Mouse (Mus musculus) stomach, embryonic 15.5 days (tissue): Measurements from ENCODE around the gene Lrrc66. TPM values are rescaled to one million over a fixed set of nuclear protein-coding genes. Genes with fewer than 3 reads are reported as not detected.

Experiments used
- ATAC-seq: fragments of 200-750 bp; cut with Nextera tagmentation; 2 replicates; pipeline ENCODE4 v1.8.0; 2017; ENCODE audit warnings: low read depth, moderate number of reproducible peaks, moderate TSS enrichment; ENCODE audit not compliant: insufficient read depth, low FRiP score
- H3K27ac ChIP-seq: fragments of 300-500 bp; sonication (generic); 2 replicates; pipeline ENCODE4 v1.5.1; 2015; ENCODE audit warnings: mild to moderate bottlenecking, inconsistent platforms
- H3K27me3 ChIP-seq: fragments of 300-500 bp; sonication (generic); replicated peaks from 2 replicates; pipeline ENCODE4 v1.6.1; 2015; ENCODE audit warnings: inconsistent platforms
- H3K36me3 ChIP-seq: fragments of 300-500 bp; sonication (generic); 2 replicates; pipeline ENCODE4 v1.6.1; 2015; ENCODE audit warnings: inconsistent platforms
- H3K4me1 ChIP-seq: fragments of 300-500 bp; sonication (generic); 2 replicates; pipeline ENCODE4 v1.6.1; 2015; ENCODE audit warnings: inconsistent platforms
- H3K4me2 ChIP-seq: fragments of 300-500 bp; sonication (generic); 2 replicates; pipeline ENCODE4 v1.6.1; 2015; ENCODE audit warnings: mild to moderate bottlenecking, inconsistent platforms
- H3K4me3 ChIP-seq: fragments of 300-500 bp; sonication (generic); replicated peaks from 2 replicates; pipeline ENCODE4 v1.5.1; 2015; ENCODE audit warnings: inconsistent platforms
- H3K9ac ChIP-seq: fragments of 300-500 bp; sonication (generic); 2 replicates; pipeline ENCODE4 v1.6.1; 2015; ENCODE audit warnings: inconsistent platforms
- H3K9me3 ChIP-seq: fragments of 300-500 bp; sonication (generic); 2 replicates; pipeline ENCODE4 v1.6.1; 2016; ENCODE audit warnings: inconsistent platforms
- WGBS: fragments of 180-500 bp; shearing (Covaris S2); methylation state at CpG from one replicate; pipeline ENCODE4 v1.1.7; 2015; 5-methylcytosine and 5-hydroxymethylcytosine counted together
- polyA plus RNA-seq: library from polyadenylated mRNA; unstranded; fragments of >200 nt; fragmentation: Nextera tagmentation; extraction: Ambion mirVana; gene quantifications from 2 replicates; pipeline ENCODE4 v1.2.1, GENCODE M21; 2015

The Lrrc66 gene
- polyA plus RNA-seq, result 1.8 and 1.9 TPM in 2 replicates

DNA sequence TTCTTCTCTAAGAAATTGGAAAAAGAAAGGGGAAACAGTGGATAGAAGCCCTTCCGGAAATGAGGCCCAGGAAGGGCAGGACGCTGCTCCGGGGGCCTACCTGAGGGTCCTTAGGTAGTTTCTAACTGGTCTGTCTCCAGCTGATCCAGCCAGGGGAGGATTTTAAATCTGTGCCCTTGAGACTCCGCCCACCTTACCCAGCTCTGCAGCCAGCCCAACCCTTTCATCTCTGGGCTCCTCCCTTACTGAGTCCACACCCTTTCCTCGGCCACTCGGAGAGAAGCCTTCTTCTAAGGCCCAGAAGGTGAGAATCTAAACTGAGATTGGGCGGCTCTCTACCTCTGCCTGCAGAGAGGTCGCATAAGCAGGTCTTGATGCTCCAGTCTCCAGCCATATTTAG, at the start of gene Lrrc66:
Lrrc66 (minus strand) TSS at position 236 of the 400 bp plus-strand sequence.
- Histone ChIP-seq H3K27ac (no peak within 1 kb of the TSS), H3K4me1 (no peaks in the 10 kb centered on the region), H3K36me3 (no peaks in the 10 kb centered on the region), H3K9ac (no peak within 1 kb of the TSS), H3K4me3 (no peak within 1 kb of the TSS), H3K27me3 (no peaks in the 10 kb centered on the region), H3K9me3 (no peaks in the 10 kb centered on the region), H3K4me2 (no peak within 1 kb of the TSS)
- 77% methylated on average over 8 of the region's 8 CpGs for WGBS
- ATAC-seq, result no peak

DNA sequence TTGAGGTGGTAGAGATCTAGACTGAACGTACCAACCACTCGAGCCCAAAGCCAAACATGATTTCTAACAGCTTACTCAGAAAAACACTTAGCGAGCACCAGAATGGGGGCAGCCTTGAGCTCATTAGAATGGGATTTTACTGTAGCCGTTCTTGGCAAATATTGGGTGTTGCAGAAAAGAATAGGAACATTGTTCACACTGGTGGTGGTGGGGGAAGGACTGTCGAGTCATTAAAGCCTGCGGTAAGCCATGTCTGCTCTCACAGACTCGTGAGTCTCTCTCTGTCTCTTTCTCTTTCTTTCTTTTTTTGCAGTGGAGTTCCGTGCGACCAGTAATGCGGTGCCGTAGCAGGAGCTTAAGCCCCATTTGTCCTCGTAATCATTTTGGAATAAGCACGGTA, 44.3 kb upstream of the Lrrc66 start:
- H3K36me3 ChIP-seq, result no peaks in the 10 kb centered on the region
- no peaks in the 10 kb centered on the region for H3K27me3 ChIP-seq
- ATAC-seq, result no peak
- no peak overlapping the region for H3K9ac ChIP-seq
- no peaks in the 10 kb centered on the region for H3K9me3 ChIP-seq
- H3K27ac ChIP-seq, result no peak overlapping the region
- H3K4me1 ChIP-seq, result no peaks in the 10 kb centered on the region
- H3K4me2 ChIP-seq, result peak overlapping the region; percentile 25; the same call in 1 of the 2 replicates
- H3K4me3 ChIP-seq, result no peak overlapping the region; the same call in 1 of the 2 replicates
- WGBS, result 76% methylated on average over 13 of the region's 13 CpGs

DNA sequence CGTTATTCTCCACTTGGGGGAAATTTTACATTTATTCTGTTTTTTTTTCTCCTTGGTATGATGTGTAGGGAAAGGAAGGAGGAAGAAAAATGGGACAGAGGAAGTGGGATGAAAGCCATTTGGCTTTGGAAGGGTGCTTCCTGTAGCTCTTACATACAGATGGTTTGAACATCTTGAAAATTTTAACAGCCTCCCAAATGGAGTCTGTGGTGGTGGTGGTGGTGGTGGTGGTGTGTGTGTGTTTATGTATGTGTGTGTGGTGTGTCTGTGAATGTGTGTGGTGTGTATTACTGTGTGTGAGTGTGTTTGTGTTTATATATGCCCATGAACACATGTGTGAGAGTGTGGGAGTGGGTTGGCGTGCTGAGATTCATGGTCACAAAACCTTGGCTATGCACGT, 43.3 kb upstream of the Lrrc66 start:
- no peaks in the 10 kb centered on the region for H3K9me3 ChIP-seq
- no peaks in the 10 kb centered on the region for H3K4me1 ChIP-seq
- H3K36me3 ChIP-seq, result no peaks in the 10 kb centered on the region
- no peaks in the 10 kb centered on the region for H3K27me3 ChIP-seq
- no peak overlapping the region for H3K9ac ChIP-seq
- 76% methylated on average over 3 of the region's 3 CpGs for WGBS
- no peak overlapping the region for H3K4me2 ChIP-seq
- no peak overlapping the region for H3K27ac ChIP-seq
- no peak for ATAC-seq
- H3K4me3 ChIP-seq, result no peak overlapping the region

DNA sequence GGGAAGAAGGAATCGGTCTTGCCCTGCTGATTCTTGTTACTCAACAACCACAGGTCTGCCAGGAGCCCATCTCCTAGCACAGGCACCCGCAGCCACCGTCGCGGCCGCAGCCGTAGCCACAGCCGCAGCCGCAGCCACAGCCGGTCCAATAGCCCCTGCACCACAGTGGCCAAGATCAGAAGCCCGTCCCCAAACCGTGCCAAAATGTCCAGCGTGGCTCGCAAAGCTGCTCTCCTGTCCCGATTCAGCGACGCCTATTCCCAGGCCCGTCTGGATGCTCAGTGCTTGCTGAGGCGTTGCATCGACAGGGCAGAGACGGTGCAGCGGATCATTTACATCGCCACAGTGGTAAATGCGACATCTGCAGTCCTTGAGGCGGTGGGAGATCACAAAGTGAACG, 37.1 kb upstream of the Lrrc66 start:
- Histone ChIP-seq H3K9ac (no peak overlapping the region), H3K27ac (no peak overlapping the region), H3K4me2 (no peak overlapping the region), H3K9me3 (no peaks in the 10 kb centered on the region), H3K4me1 (peaks cover 5% of the 10 kb centered on the region; the same call in 1 of the 2 replicates), H3K27me3 (no peaks in the 10 kb centered on the region), H3K36me3 (no peaks in the 10 kb centered on the region), H3K4me3 (no peak overlapping the region)
- 63% methylated on average over 26 of the region's 26 CpGs for WGBS
- ATAC-seq, result no peak

DNA sequence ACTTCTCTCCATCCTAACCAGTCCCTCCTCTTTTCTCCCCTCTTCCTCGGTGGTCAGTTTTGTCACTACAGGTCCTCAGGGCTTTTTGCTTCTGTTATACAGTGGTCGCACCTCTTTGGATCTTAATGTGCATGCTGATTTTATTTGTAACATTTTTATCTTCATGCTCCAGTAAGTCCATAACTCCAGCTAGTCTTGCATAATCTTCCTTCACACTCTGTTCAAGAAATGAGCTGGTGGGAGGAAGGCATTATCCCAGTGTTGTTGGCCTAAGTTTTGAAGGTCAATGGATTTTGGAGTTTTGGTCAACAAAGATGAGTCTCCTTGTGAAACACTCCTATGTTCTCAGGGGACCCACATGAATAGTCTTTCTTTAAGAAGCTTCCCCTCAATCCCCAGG, 35.6 kb upstream of the Lrrc66 start:
- ATAC-seq, result no peak
- Histone ChIP-seq H3K4me2 (no peak overlapping the region), H3K4me3 (no peak overlapping the region), H3K4me1 (peaks cover 5% of the 10 kb centered on the region; the same call in 1 of the 2 replicates), H3K36me3 (no peaks in the 10 kb centered on the region), H3K27me3 (no peaks in the 10 kb centered on the region), H3K27ac (no peak overlapping the region), H3K9me3 (no peaks in the 10 kb centered on the region), H3K9ac (no peak overlapping the region)
- whole genome bisulfite sequencing, result 82% methylated on average over 2 of the region's 2 CpGs

DNA sequence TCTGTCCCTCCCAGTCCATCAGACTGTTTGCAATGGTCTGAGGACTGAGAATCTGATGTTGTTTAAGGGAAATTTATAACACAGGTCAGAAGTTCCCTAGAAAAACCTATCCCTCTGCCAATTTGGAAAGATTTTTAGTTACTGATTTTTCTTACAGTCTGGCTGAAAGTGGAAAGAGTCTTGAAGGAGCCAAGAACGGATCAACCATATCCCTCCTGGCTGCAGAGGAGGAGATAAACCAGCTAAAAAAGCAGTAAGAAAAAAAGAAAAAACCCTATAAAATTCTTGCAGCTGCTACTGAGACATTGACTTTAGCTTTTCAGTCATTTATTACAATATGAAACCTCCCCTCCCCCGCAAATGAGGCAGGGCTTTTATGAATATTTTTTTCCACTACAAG, 34.4 kb upstream of the Lrrc66 start:
- no peak overlapping the region for H3K4me3 ChIP-seq
- H3K36me3 ChIP-seq, result no peaks in the 10 kb centered on the region
- 60% methylated on average over 2 of the region's 2 CpGs for WGBS
- H3K9me3 ChIP-seq, result no peaks in the 10 kb centered on the region
- no peak overlapping the region for H3K9ac ChIP-seq
- H3K27me3 ChIP-seq, result no peaks in the 10 kb centered on the region
- H3K4me1 ChIP-seq, result peaks cover 5% of the 10 kb centered on the region; the same call in 1 of the 2 replicates
- no peak overlapping the region for H3K4me2 ChIP-seq
- ATAC-seq, result no peak
- H3K27ac ChIP-seq, result no peak overlapping the region

DNA sequence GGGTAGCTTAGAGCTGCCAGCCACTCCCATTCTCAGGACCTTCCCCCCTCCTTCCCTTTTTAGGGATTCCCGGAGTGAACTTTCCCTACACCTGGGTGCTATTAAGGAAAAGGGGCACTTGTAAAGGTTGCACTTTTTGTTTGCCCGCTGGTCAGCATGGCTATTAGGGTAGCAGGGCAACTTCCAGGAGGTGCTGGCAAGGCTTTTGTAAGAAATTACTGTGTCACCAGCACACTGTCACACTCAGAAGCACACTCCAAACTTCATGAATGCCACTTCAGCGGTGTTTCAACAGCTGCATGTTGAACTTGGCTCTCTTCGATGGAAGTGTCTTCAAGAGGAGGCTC, 19.5 kb upstream of the Lrrc66 start:
- Histone ChIP-seq H3K4me2 (peak overlapping the region; percentile 98), H3K9me3 (no peaks in the 10 kb centered on the region), H3K36me3 (no peaks in the 10 kb centered on the region), H3K9ac (no peak overlapping the region), H3K4me3 (peak overlapping the region; percentile 51), H3K4me1 (peaks cover 21% of the 10 kb centered on the region), H3K27me3 (peaks cover 46% of the 10 kb centered on the region), H3K27ac (no peak overlapping the region)
- WGBS, result 6% methylated on average over 4 of the region's 4 CpGs
- ATAC-seq, result no peak

DNA sequence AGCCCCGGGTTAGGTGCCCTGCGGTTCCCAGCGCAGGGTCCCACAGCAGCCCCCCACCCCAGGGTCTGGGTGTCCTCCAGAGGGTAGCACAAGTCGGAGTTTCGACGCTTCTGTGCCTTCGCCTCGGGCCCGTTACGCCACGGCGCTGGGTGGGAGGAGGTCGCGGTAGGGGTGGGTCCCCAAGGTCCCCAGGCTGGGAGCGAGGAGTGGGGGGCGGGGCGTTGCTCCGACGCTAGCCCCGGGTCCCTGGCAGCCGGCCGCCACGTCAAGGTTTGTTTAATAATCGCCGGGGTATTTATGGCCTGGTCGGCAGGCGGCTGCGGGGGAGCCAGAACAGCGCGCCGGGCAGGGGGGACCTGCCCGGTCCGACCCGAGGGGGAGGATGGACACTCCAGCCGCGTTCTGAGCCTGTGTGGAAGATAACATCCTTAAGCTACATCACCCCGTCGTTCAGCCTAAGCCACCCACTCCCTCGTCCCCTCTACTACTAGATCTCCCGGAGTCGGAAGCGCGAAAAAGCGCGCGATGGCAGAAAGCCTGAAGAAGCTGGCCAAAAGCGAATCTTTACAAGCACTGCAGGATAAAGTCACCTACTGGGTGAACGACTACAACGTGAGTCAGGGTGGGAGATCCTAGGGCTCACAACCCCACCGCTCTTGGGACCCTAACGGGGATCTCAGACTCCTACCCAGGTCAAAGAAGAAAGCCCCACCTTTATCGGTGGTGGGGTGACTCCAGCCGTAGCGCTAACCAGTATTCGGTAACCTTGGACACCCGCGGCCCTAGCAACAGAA, 18.9 kb upstream of the Lrrc66 start, which contains the start of gene Spata18:
Spata18 (plus strand) TSS at position 319 of the 794 bp plus-strand sequence.
- H3K4me2 ChIP-seq, result peak within 1 kb of the TSS; percentile 98
- no peak for ATAC-seq
- no peak within 1 kb of the TSS for H3K27ac ChIP-seq
- peak within 1 kb of the TSS; percentile 51 for H3K4me3 ChIP-seq
- peaks cover 46% of the 10 kb centered on the region for H3K27me3 ChIP-seq
- H3K9me3 ChIP-seq, result no peaks in the 10 kb centered on the region
- no peaks in the 10 kb centered on the region for H3K36me3 ChIP-seq
- peaks cover 21% of the 10 kb centered on the region for H3K4me1 ChIP-seq
- WGBS, result under 1% methylated on average over 57 of the region's 57 CpGs
- H3K9ac ChIP-seq, result no peak within 1 kb of the TSS

DNA sequence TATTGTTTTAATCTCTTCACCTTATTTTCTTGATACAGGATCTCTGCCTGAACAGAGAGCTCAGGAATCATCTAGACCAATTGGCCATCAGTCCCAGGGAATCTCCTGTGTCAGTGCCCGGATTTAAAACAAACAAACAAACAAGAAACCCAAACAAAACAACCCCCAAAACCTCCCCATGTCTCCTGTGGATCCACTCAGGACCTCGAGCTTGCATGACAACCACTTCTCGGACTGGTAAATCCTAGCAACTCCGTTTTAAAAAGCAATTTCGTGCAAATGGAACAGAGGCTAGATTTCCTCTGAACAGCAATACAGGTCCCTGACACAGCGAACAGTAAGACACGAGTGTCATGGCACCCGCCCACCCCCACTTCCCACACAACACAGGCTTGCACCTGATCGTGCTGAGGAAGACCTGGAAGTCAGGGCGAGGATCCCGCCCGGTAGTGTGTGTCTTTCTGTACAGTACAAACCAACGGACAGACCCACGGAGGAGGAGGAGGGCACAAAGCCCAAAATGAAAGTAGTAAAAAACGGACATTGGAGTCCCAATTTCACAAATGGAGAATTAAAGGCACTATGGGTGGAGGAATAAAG, 18.1 kb upstream of the Lrrc66 start:
- no peak overlapping the region for H3K9ac ChIP-seq
- H3K4me2 ChIP-seq, result peak overlapping the region; percentile 98
- H3K9me3 ChIP-seq, result no peaks in the 10 kb centered on the region
- no peak for ATAC-seq
- peaks cover 46% of the 10 kb centered on the region for H3K27me3 ChIP-seq
- H3K27ac ChIP-seq, result no peak overlapping the region
- 2% methylated on average over 15 of the region's 15 CpGs for WGBS
- no peaks in the 10 kb centered on the region for H3K36me3 ChIP-seq
- H3K4me1 ChIP-seq, result peaks cover 21% of the 10 kb centered on the region
- peak overlapping the region; percentile 51 for H3K4me3 ChIP-seq

DNA sequence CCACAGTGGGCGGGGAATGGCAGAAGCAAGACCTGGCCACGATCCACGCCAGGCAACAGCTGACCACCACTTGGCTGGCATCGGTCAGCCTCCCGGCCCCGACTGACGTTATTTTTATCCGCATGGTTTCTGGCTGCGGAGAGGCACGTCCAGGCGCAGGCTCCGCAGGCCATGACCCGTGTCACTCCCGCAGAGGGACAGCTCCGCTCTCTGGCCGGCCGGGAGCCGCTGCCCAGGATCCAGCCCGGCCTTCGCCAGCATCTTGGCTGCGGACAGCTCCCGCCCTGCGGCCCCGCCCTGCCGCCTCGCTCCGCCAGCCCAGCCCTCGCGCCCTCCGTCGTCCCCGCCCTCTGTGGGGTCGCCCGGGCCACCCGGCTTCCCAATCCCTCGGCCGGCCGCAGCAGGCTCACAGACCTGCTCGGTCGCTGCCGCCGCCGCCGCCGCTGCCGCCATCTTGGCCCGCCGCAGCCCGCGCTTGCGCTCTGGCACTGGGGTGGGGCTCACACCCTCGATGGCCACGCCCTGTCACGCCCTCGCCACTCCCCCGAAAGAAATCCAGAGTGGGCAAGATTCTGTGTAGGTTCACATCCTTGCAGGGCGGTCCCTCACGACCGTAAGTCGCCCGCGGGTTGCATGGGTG, 15.1 kb upstream of the Lrrc66 start, which contains the start of gene Sgcb:
Sgcb (minus strand) TSS at position 530 of the 640 bp plus-strand sequence.
- Histone ChIP-seq H3K36me3 (no peaks in the 10 kb centered on the region), H3K27me3 (peaks cover 32% of the 10 kb centered on the region), H3K4me2 (peak within 1 kb of the TSS; percentile 90), H3K27ac (no peak within 1 kb of the TSS), H3K9ac (peak within 1 kb of the TSS; percentile 32), H3K4me1 (peaks cover 21% of the 10 kb centered on the region), H3K4me3 (peak within 1 kb of the TSS; percentile 69), H3K9me3 (no peaks in the 10 kb centered on the region)
- ATAC-seq, result peak; percentile 79
- WGBS, result under 1% methylated on average over 62 of the region's 62 CpGs

DNA sequence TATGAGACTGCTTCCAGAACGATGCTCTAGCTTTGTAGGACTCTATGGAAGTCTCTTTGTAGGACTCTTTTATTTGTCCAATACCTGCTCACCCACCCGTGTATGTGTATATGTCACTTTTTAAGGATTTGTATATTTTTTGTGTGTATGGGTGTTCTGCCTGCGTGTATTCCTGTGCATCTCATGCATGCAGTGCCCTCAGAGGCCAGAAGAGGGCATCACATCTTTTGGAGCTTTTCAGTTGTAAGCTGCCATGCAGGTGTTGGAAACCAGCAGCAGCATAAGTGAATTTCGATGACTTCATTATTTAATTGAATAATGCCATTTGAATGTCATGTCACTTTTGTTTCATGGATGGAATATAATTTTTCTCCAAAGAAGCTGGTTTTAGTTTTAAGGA, 9.8 kb upstream of the Lrrc66 start:
- 85% methylated on average over 4 of the region's 4 CpGs for WGBS
- no peak overlapping the region for H3K4me3 ChIP-seq
- no peaks in the 10 kb centered on the region for H3K36me3 ChIP-seq
- H3K4me2 ChIP-seq, result no peak overlapping the region
- H3K4me1 ChIP-seq, result 0 out of 2 replicates have a peak, but pooled peaks cover under 1% of the 10 kb centered on the region
- H3K27ac ChIP-seq, result no peak overlapping the region
- H3K27me3 ChIP-seq, result no peaks in the 10 kb centered on the region
- H3K9me3 ChIP-seq, result no peaks in the 10 kb centered on the region
- ATAC-seq, result no peak
- no peak overlapping the region for H3K9ac ChIP-seq

DNA sequence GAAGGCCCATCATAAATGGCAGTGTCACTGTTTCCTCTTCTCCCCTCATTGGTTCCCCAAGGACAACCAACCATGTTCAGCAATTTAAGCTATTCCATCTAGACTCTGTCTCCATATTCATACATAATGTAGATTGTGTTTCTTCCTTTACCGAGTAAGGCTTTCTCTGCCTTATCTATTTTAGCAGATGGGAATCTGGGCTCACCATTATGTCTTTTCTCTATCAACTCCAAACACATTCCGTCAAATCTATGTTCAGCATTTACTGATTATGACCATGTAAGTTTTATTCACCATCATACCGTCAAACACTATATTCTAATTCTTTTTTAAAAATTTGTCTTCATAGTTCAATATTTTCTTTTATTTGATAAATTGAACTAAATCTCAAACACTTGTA, 8.7 kb upstream of the Lrrc66 start:
- Histone ChIP-seq H3K9me3 (no peaks in the 10 kb centered on the region), H3K4me2 (no peak overlapping the region), H3K27me3 (no peaks in the 10 kb centered on the region), H3K4me3 (no peak overlapping the region), H3K27ac (no peak overlapping the region), H3K36me3 (no peaks in the 10 kb centered on the region), H3K4me1 (no peaks in the 10 kb centered on the region), H3K9ac (no peak overlapping the region)
- 85% methylated on average over 3 of the region's 3 CpGs for WGBS
- no peak for ATAC-seq
